Mouse (Mus musculus): ENCODE measurements around the gene Camta1. TPM values are rescaled to one million over a fixed set of nuclear protein-coding genes. Genes with fewer than 3 reads are reported as not detected.

Camta1 gene
- polyA plus RNA-seq, 1 experiment from 2014 or later = 137 TPM

DNA sequence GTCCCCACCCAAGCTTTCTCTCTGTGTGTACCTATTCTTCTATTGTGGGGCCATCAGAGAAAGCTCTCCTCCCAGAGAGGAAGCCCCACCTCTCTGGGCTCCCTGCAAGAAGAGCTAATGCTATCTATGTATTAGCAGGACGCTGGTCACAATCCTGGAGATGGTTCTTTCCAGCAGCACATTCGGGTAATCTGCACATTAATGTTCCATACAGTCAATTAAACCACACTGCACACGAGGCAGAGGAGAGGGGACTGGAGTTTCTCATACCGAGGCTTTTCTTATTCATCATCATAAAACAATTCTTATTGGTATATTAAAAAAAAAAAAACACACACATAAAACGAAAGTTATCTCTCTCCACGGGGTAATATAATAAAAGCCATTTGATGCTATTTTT lies 409.8 kb downstream of the Camta1 start:
- no peaks in the 10 kb centered on the region for H3K27me3 ChIP-seq (ENCODE audit: control insufficient read depth, insufficient read depth, low read length)
- 72% methylated on average over 6 of the region's 6 CpGs for WGBS (ENCODE audit: insufficient replicate concordance)
- no peak overlapping the region for H3K9ac ChIP-seq (ENCODE audit: low read depth, low read length)
- H3K4me2 ChIP-seq = no peak overlapping the region
- H3K4me3 ChIP-seq (ENCODE audit: low read depth, low read length) = no peak overlapping the region
- H3K4me1 ChIP-seq (ENCODE audit: control insufficient read depth, insufficient read depth, low read length) = no peaks in the 10 kb centered on the region
- ATAC-seq (replicated peaks; ENCODE audit: insufficient number of reproducible peaks, low FRiP score, low TSS enrichment) = no peak
- no peaks in the 10 kb centered on the region for H3K36me3 ChIP-seq (ENCODE audit: control insufficient read depth, insufficient read depth, low read length)
- no peak overlapping the region for H3K27ac ChIP-seq (ENCODE audit: low read depth, low read length)
- no peaks in the 10 kb centered on the region for H3K9me3 ChIP-seq (replicated peaks; ENCODE audit: control insufficient read depth, low read length)

DNA sequence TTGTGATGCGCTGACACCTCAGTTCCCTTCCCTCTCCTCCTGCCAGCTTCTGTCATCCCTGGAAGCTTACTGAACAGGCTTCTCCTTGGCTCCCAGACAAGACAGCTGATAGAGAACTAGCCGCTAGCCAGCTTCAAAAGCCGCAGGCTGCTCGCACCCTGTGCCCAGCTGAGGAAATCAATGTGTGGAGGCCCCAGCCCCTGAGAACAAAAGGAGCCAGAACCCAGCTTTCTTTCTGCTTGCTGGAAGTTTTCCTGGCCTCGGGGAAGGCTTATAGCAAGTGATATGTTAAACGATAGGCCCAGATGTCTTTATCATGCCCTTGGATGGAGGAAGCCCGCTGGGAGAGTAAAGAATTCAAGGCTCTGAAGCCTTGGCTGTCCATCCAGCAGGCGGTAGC lies 411.7 kb downstream of the Camta1 start:
- ATAC-seq (replicated peaks; ENCODE audit: insufficient number of reproducible peaks, low FRiP score, low TSS enrichment) = no peak
- 33% methylated on average over 8 of the region's 8 CpGs for WGBS (ENCODE audit: insufficient replicate concordance)

DNA sequence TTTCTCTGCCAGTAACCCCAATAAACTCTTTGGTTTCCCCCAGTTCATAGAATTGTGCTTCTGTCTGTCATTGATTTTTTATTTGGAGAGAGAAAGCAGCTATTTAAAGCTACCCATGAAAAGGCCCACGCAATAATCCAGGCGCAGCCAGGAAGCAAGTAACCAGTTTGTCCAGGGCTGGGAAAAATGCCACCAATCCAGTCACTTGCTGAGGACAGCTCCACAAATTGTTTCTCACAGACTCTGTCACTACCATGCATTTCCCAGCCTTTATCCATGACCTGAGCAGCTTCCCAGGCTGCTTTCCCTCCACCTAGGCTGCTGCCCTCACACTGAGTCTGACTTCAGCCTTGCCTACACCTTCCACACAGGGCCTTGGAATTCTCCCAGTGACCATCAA lies 413.3 kb downstream of the Camta1 start:
- WGBS (ENCODE audit: insufficient replicate concordance) = 92% methylated on average over 2 of the region's 2 CpGs
- H3K27ac ChIP-seq (ENCODE audit: low read depth, low read length) = no peak overlapping the region
- H3K9ac ChIP-seq (ENCODE audit: low read depth, low read length) = no peak overlapping the region
- H3K4me2 ChIP-seq = no peak overlapping the region
- no peak for ATAC-seq (replicated peaks; ENCODE audit: insufficient number of reproducible peaks, low FRiP score, low TSS enrichment)
- no peaks in the 10 kb centered on the region for H3K4me1 ChIP-seq (ENCODE audit: control insufficient read depth, insufficient read depth, low read length)
- H3K27me3 ChIP-seq (ENCODE audit: control insufficient read depth, insufficient read depth, low read length) = no peaks in the 10 kb centered on the region; the same call in 1 of the 2 replicates
- H3K36me3 ChIP-seq (ENCODE audit: control insufficient read depth, insufficient read depth, low read length) = no peaks in the 10 kb centered on the region
- H3K9me3 ChIP-seq (replicated peaks; ENCODE audit: control insufficient read depth, low read length) = no peaks in the 10 kb centered on the region
- H3K4me3 ChIP-seq (ENCODE audit: low read depth, low read length) = no peak overlapping the region

More for the DNA sequence above, 411.7 kb downstream of the Camta1 start:
- no peak overlapping the region for H3K9ac ChIP-seq (ENCODE audit: low read depth, low read length)
- H3K4me2 ChIP-seq = no peak overlapping the region
- H3K9me3 ChIP-seq (replicated peaks; ENCODE audit: control insufficient read depth, low read length) = no peaks in the 10 kb centered on the region
- no peaks in the 10 kb centered on the region; the same call in 1 of the 2 replicates for H3K27me3 ChIP-seq (ENCODE audit: control insufficient read depth, insufficient read depth, low read length)
- H3K27ac ChIP-seq (ENCODE audit: low read depth, low read length) = no peak overlapping the region
- no peaks in the 10 kb centered on the region for H3K4me1 ChIP-seq (ENCODE audit: control insufficient read depth, insufficient read depth, low read length)
- H3K4me3 ChIP-seq (ENCODE audit: low read depth, low read length) = no peak overlapping the region
- no peaks in the 10 kb centered on the region for H3K36me3 ChIP-seq (ENCODE audit: control insufficient read depth, insufficient read depth, low read length)

DNA sequence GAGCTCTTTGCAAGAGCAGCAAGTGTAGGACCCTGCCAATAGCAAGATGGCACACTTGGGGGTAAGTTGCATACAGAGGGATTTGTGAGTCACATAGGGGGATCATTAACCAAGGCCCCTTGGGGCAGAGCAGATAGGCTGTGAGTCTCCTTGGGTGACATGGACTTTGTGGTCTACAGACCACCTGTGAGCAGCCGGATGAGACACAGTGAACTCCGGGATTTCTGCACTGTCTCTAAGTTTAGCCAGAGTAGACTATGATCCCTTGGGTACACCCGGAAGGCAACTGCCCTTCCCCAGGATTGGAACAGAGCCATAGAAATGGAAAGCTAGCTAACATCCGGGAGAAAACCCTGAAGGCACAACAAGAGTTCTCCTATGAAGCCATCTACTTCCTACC lies 417.0 kb downstream of the Camta1 start:
- 85% methylated on average over 4 of the region's 4 CpGs for WGBS (ENCODE audit: insufficient replicate concordance)
- no peaks in the 10 kb centered on the region for H3K4me1 ChIP-seq (ENCODE audit: control insufficient read depth, insufficient read depth, low read length)
- H3K9ac ChIP-seq (ENCODE audit: low read depth, low read length) = no peak overlapping the region
- no peak overlapping the region for H3K27ac ChIP-seq (ENCODE audit: low read depth, low read length)
- H3K4me3 ChIP-seq (ENCODE audit: low read depth, low read length) = no peak overlapping the region
- no peak overlapping the region for H3K4me2 ChIP-seq
- H3K9me3 ChIP-seq (replicated peaks; ENCODE audit: control insufficient read depth, low read length) = peaks cover 3% of the 10 kb centered on the region; the same call in 1 of the 2 replicates
- H3K27me3 ChIP-seq (ENCODE audit: control insufficient read depth, insufficient read depth, low read length) = no peaks in the 10 kb centered on the region; the same call in 1 of the 2 replicates
- no peaks in the 10 kb centered on the region for H3K36me3 ChIP-seq (ENCODE audit: control insufficient read depth, insufficient read depth, low read length)
- ATAC-seq (replicated peaks; ENCODE audit: insufficient number of reproducible peaks, low FRiP score, low TSS enrichment) = no peak

DNA sequence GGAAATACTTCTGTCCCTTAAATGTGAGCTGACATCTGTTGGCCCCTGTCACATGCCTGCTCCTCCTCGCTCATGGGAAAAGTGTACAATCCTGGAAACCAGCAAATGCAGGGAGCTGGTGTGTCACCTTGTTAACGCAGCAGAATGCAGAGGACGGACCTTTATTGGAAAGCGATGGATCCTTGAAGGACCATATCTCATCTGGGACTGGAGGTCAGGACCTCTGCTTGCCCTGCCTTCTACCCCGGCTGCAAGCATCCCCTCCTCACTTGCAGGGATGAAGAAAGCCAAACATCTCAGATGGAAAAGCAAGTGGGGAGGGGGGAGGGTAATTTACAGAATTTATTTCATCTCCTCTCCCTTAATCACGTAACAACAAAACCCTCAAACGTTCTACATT lies 423.1 kb downstream of the Camta1 start:
- Histone ChIP-seq H3K4me2 (no peak overlapping the region), H3K4me3 (ENCODE audit: low read depth, low read length) (no peak overlapping the region), H3K27me3 (ENCODE audit: control insufficient read depth, insufficient read depth, low read length) (no peaks in the 10 kb centered on the region), H3K9me3 (replicated peaks; ENCODE audit: control insufficient read depth, low read length) (peaks cover 3% of the 10 kb centered on the region; the same call in 1 of the 2 replicates), H3K27ac (ENCODE audit: low read depth, low read length) (no peak overlapping the region), H3K9ac (ENCODE audit: low read depth, low read length) (no peak overlapping the region), H3K36me3 (ENCODE audit: control insufficient read depth, insufficient read depth, low read length) (no peaks in the 10 kb centered on the region), H3K4me1 (ENCODE audit: control insufficient read depth, insufficient read depth, low read length) (no peaks in the 10 kb centered on the region)
- WGBS (ENCODE audit: insufficient replicate concordance) = 48% methylated on average over 7 of the region's 7 CpGs
- ATAC-seq (replicated peaks; ENCODE audit: insufficient number of reproducible peaks, low FRiP score, low TSS enrichment) = no peak

DNA sequence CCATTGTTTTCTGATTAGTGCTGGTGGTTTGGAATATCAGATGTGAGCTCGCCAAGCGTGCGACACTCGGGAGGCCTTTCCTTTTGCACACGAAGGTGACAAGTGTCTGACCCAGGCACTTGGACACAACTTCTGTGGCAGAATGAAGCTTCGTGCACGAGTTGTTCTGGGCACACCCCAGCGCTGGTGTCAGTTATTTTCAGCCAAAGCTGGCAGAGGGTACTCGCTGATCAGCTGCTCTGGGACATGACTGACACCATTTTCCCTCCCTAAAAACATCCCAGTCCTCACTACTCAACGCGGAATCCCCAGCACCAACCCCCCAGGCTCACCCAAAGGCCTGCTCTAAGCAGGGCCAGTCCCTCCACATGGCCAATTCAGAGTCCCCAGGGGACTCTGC lies 423.8 kb downstream of the Camta1 start:
- H3K36me3 ChIP-seq (ENCODE audit: control insufficient read depth, insufficient read depth, low read length) = no peaks in the 10 kb centered on the region
- peaks cover 3% of the 10 kb centered on the region; the same call in 1 of the 2 replicates for H3K9me3 ChIP-seq (replicated peaks; ENCODE audit: control insufficient read depth, low read length)
- no peaks in the 10 kb centered on the region for H3K4me1 ChIP-seq (ENCODE audit: control insufficient read depth, insufficient read depth, low read length)
- H3K27me3 ChIP-seq (ENCODE audit: control insufficient read depth, insufficient read depth, low read length) = no peaks in the 10 kb centered on the region
- H3K27ac ChIP-seq (ENCODE audit: low read depth, low read length) = no peak overlapping the region
- no peak overlapping the region for H3K4me2 ChIP-seq
- no peak overlapping the region for H3K9ac ChIP-seq (ENCODE audit: low read depth, low read length)
- H3K4me3 ChIP-seq (ENCODE audit: low read depth, low read length) = no peak overlapping the region
- ATAC-seq (replicated peaks; ENCODE audit: insufficient number of reproducible peaks, low FRiP score, low TSS enrichment) = no peak
- 75% methylated on average over 11 of the region's 11 CpGs for WGBS (ENCODE audit: insufficient replicate concordance)

DNA sequence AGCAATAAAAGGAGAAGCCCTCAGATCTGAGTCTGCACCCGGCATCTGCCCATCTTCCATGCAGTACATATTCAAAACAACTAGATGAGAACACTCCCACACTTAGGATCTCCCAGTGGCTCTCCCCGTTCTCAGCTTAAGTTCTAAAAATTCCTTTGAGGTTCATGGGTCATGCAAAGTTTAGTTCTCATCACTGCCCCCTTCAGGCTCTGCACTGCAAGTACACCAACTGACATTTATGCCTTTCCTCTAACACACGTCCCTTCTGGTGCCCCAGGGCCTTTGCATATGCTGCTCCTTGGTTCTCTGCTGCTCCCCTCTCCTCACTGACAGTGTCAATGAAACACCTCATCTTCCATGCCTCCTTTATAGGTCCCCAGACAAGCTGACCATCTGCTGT lies 436.5 kb downstream of the Camta1 start:
- ATAC-seq (replicated peaks; ENCODE audit: insufficient number of reproducible peaks, low FRiP score, low TSS enrichment) = no peak
- H3K4me3 ChIP-seq (ENCODE audit: low read depth, low read length) = no peak overlapping the region
- H3K27me3 ChIP-seq (ENCODE audit: control insufficient read depth, insufficient read depth, low read length) = no peaks in the 10 kb centered on the region
- no peaks in the 10 kb centered on the region for H3K36me3 ChIP-seq (ENCODE audit: control insufficient read depth, insufficient read depth, low read length)
- peaks cover 3% of the 10 kb centered on the region for H3K9me3 ChIP-seq (replicated peaks; ENCODE audit: control insufficient read depth, low read length)
- H3K9ac ChIP-seq (ENCODE audit: low read depth, low read length) = no peak overlapping the region
- WGBS (ENCODE audit: insufficient replicate concordance) = 61% methylated on average over 3 of the region's 3 CpGs
- H3K27ac ChIP-seq (ENCODE audit: low read depth, low read length) = no peak overlapping the region
- no peak overlapping the region for H3K4me2 ChIP-seq
- H3K4me1 ChIP-seq (ENCODE audit: control insufficient read depth, insufficient read depth, low read length) = no peaks in the 10 kb centered on the region; the same call in 1 of the 2 replicates

DNA sequence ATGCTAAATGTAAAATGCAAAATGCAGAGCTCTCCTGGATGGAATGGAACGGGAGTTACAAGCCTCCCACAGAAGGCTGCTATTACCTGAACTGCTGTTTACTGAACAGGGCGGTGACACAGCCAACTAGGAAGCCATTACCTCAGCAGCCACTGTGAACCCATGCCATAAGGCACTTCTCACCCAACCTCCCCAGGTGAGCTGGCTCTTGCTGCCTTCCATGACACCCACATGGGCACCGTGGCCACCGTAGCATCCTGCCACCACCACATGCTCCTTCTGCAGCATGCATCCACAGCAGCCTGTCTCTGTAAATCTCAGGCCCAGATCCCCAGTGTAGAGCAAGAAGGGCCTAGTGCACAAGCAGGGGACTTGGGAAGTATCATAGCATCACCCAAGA lies 438.8 kb downstream of the Camta1 start:
- Histone ChIP-seq H3K27ac (ENCODE audit: low read depth, low read length) (no peak overlapping the region), H3K4me3 (ENCODE audit: low read depth, low read length) (no peak overlapping the region), H3K9ac (ENCODE audit: low read depth, low read length) (no peak overlapping the region), H3K4me1 (ENCODE audit: control insufficient read depth, insufficient read depth, low read length) (no peaks in the 10 kb centered on the region; the same call in 1 of the 2 replicates), H3K4me2 (no peak overlapping the region), H3K9me3 (replicated peaks; ENCODE audit: control insufficient read depth, low read length) (peaks cover 3% of the 10 kb centered on the region), H3K36me3 (ENCODE audit: control insufficient read depth, insufficient read depth, low read length) (no peaks in the 10 kb centered on the region), H3K27me3 (ENCODE audit: control insufficient read depth, insufficient read depth, low read length) (peaks cover 8% of the 10 kb centered on the region; the same call in 1 of the 2 replicates)
- no peak for ATAC-seq (replicated peaks; ENCODE audit: insufficient number of reproducible peaks, low FRiP score, low TSS enrichment)
- 85% methylated on average over 4 of the region's 4 CpGs for WGBS (ENCODE audit: insufficient replicate concordance)

DNA sequence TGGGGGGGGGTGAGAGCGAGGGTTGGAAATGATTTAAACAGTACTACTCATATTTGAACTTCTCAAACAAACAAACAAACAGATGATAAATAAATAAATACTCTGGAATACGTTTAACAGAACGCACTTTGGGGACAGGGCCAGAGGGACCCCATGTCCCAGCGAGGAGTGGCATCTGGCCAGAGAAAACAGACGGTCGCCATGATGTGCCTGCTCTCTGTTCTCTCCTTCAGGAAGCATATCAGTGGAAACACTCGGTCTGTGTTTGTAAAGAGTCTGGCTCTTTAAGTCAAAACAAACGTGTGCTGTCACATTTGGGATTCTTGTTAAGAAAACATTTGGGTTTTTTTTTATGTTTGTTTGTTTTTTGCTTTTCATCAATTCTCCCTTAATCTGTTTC lies 439.3 kb downstream of the Camta1 start:
- ATAC-seq (replicated peaks; ENCODE audit: insufficient number of reproducible peaks, low FRiP score, low TSS enrichment) = no peak
- H3K9ac ChIP-seq (ENCODE audit: low read depth, low read length) = no peak overlapping the region
- H3K4me3 ChIP-seq (ENCODE audit: low read depth, low read length) = no peak overlapping the region
- H3K9me3 ChIP-seq (replicated peaks; ENCODE audit: control insufficient read depth, low read length) = peaks cover 3% of the 10 kb centered on the region
- peaks cover 8% of the 10 kb centered on the region; the same call in 1 of the 2 replicates for H3K27me3 ChIP-seq (ENCODE audit: control insufficient read depth, insufficient read depth, low read length)
- WGBS (ENCODE audit: insufficient replicate concordance) = 44% methylated on average over 8 of the region's 8 CpGs
- no peaks in the 10 kb centered on the region; the same call in 1 of the 2 replicates for H3K4me1 ChIP-seq (ENCODE audit: control insufficient read depth, insufficient read depth, low read length)
- H3K4me2 ChIP-seq = no peak overlapping the region
- H3K27ac ChIP-seq (ENCODE audit: low read depth, low read length) = no peak overlapping the region
- H3K36me3 ChIP-seq (ENCODE audit: control insufficient read depth, insufficient read depth, low read length) = no peaks in the 10 kb centered on the region
